Mouse (Mus musculus): ENCODE data around the gene Kng2. TPM values are rescaled to one million over a fixed set of nuclear protein-coding genes. Genes with fewer than 3 reads are reported as not detected.
"Not testable (repeated sequence)": the region's sequence is repeated elsewhere in the genome, so short reads cannot be mapped to it uniquely, and the experiment has no call there.

The Kng2 gene
- polyA plus RNA-seq, 1 experiment from 2014 or later, result not detected

DNA sequence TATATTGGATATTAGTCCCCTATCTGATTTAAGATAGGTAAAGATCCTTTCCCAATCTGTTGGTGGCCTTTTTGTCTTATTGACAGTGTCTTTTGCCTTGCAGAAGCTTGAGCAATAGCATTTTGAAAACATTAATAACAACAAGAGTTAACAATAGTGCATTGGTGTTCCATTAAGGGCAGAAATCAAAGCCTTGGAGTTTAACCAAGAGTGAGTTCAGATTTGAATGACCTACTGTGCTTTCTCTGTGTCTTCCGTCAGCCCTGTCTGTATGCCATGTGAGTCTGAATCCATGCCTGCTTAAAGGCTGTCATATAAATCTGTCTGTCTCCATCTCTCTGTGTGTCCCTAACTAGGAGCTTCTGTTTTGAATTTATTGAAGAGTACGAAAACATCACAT is 81.9 kb downstream of the Kng2 start:
- no peaks in the 10 kb centered on the region for H3K9me3 ChIP-seq (replicated peaks)
- H3K4me1 ChIP-seq, result no peaks in the 10 kb centered on the region
- 91% methylated on average over 2 of the region's 2 CpGs for WGBS
- H3K4me3 ChIP-seq, result no peak overlapping the region
- no peak for DNase-seq (ENCODE audit: low spot score)
- H3K36me3 ChIP-seq, result no peaks in the 10 kb centered on the region
- H3K27ac ChIP-seq, result no peak overlapping the region
- H3K27me3 ChIP-seq (ENCODE audit: low read depth, poor library complexity, severe bottlenecking), result no peaks in the 10 kb centered on the region

DNA sequence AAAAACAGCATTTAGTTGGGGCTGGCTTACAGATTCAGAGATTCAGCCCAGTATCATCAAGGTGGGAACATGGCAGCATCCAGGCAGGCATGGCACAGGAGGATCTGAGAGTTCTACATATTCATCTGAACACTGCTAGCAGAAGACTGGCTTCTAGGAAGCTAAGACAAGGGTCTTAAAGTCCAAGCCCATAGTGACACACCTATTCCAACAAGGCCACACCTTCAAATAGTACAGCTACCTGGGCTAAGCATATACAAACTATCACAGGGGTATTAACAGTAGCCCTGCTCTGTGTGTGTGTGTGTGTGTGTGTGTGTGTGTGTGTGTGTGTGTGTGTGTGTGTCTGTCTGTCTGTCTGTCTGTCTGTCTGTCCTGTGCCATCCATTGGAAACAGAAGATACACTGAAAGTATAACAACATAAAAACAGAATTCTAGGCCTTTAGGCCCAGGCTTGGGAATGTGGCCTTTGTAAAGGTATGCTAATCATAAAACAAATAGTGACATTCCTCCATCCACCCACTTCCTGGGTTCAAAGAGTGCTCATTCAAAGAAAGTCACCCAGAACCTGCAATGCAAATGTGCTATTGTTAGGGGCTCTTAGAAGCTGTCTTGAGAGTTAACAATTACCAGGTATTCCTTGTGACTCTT is 87.3 kb downstream of the Kng2 start:
- not testable (repeated sequence) for H3K4me1 ChIP-seq; H3K27ac ChIP-seq; H3K36me3 ChIP-seq; DNase-seq (ENCODE audit: low spot score); H3K27me3 ChIP-seq (ENCODE audit: low read depth, poor library complexity, severe bottlenecking); H3K9me3 ChIP-seq (replicated peaks); H3K4me3 ChIP-seq

DNA sequence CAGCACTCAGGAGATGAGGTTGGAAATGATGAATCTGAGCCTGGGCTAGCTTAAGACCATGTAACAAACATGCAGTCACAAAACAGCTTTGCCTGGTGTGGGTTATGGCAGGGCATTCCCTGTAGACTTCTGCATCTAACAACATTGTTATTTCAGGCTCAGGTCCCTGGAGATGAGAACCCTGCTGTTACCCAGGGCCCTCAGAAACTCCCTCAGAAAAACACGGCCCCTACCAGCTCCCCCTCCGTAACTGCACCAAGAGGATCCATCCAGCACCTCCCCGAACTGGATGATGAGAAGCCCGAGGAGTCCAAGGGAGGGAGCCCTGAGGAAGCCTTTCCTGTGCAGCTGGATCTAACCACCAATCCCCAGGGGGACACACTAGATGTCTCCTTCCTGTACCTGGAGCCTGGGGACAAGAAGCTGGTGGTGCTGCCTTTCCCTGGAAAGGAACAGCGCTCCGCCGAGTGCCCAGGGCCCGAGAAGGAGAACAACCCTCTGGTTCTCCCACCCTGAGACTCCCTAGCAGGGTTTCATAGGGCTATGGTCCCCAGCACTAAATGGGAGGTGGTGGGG is 90.1 kb downstream of the Kng2 start:
- H3K4me3 ChIP-seq, result no peak overlapping the region
- WGBS, result 81% methylated on average over 8 of the region's 8 CpGs
- no peaks in the 10 kb centered on the region for H3K36me3 ChIP-seq
- DNase-seq (ENCODE audit: low spot score), result no peak
- H3K9me3 ChIP-seq (replicated peaks), result no peaks in the 10 kb centered on the region
- H3K27me3 ChIP-seq (ENCODE audit: low read depth, poor library complexity, severe bottlenecking), result no peaks in the 10 kb centered on the region
- no peak overlapping the region for H3K27ac ChIP-seq
- no peaks in the 10 kb centered on the region for H3K4me1 ChIP-seq

DNA sequence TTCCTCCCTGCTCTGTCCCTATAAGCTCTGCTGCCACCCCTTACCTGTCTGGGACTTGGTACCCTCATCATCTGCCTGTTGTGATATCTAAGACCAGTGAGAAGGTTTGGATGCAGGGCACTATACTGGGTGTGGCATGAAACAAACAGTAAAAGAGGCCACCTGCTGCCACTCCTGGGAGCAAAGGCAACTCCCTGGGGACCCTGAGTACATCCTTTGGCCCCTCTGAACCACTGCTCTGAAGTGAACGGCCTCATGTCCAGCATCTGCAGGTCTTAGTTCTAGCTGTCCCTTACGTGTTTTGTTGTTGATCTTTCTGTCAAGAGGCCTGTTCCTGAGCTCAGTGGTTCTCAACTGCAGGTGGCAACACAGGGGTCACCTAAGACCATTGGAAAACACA is 90.7 kb downstream of the Kng2 start:
- Histone ChIP-seq H3K36me3 (no peaks in the 10 kb centered on the region), H3K4me1 (no peaks in the 10 kb centered on the region), H3K9me3 (replicated peaks) (no peaks in the 10 kb centered on the region), H3K27ac (no peak overlapping the region), H3K4me3 (no peak overlapping the region), H3K27me3 (ENCODE audit: low read depth, poor library complexity, severe bottlenecking) (no peaks in the 10 kb centered on the region)
- WGBS, result 92% methylated on average over 2 of the region's 2 CpGs
- no peak for DNase-seq (ENCODE audit: low spot score)

DNA sequence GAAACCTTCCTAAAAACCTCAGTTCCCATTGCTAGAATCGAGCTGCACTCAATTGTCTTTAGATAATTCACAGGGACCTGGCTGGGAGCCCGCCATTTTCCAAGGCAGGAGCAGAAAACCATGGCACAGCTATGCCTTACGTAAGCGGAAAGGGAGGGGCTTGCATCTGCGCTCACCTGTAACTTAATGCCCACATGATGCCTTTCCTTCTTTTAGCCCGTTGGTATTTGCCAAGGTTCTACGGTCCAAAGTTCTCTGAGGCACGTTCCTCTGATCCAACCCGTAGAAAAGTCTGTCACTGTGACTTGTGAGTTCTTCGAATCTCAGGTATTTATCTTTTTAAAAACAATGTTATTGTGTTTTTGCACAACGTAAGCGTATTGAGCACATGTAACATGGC is 91.7 kb downstream of the Kng2 start:
- Histone ChIP-seq H3K36me3 (no peaks in the 10 kb centered on the region), H3K4me3 (no peak overlapping the region)

More for the DNA sequence above, 91.7 kb downstream of the Kng2 start:
- Histone ChIP-seq H3K9me3 (replicated peaks) (no peaks in the 10 kb centered on the region), H3K4me1 (no peaks in the 10 kb centered on the region), H3K27me3 (ENCODE audit: low read depth, poor library complexity, severe bottlenecking) (no peaks in the 10 kb centered on the region), H3K27ac (no peak overlapping the region)
- DNase-seq (ENCODE audit: low spot score), result no peak
- WGBS, result 91% methylated on average over 12 of the region's 12 CpGs

Other genes with a start within 250 kb of the Kng2 start
- not detected in 2 replicates for gene Crygs, start 217.9 kb downstream of the Kng2 start, polyA plus RNA-seq (2016; fragmentation: Nextera tagmentation; extraction: Ambion mirVana)
- gene Tbccd1, start 171.8 kb downstream of the Kng2 start, polyA plus RNA-seq (2016; fragmentation: Nextera tagmentation; extraction: Ambion mirVana), result 36.2 and 37.1 TPM in 2 replicates
- gene Dnajb11, start 171.6 kb downstream of the Kng2 start, polyA plus RNA-seq (2016; fragmentation: Nextera tagmentation; extraction: Ambion mirVana), result 98.1 and 106 TPM in 2 replicates
- gene Ahsg, start 138.2 kb downstream of the Kng2 start, polyA plus RNA-seq (2016; fragmentation: Nextera tagmentation; extraction: Ambion mirVana), result not detected in 2 replicates
- not detected in 2 replicates for gene Fetub, start 111.1 kb downstream of the Kng2 start, polyA plus RNA-seq (2016; fragmentation: Nextera tagmentation; extraction: Ambion mirVana)
- not detected in 2 replicates for gene Hrg, start 78.4 kb downstream of the Kng2 start, polyA plus RNA-seq (2016; fragmentation: Nextera tagmentation; extraction: Ambion mirVana)
- 0.11 TPM in 1 of 2 replicates, not detected in the other for gene Kng1, start 28.4 kb upstream of the Kng2 start, polyA plus RNA-seq (2016; fragmentation: Nextera tagmentation; extraction: Ambion mirVana)
- gene Eif4a2, start 78.0 kb upstream of the Kng2 start, polyA plus RNA-seq (2016; fragmentation: Nextera tagmentation; extraction: Ambion mirVana), result 161 and 181 TPM in 2 replicates
- 226 and 229 TPM in 2 replicates for gene Rfc4, start 98.3 kb upstream of the Kng2 start, polyA plus RNA-seq (2016; fragmentation: Nextera tagmentation; extraction: Ambion mirVana)
- gene Adipoq, start 117.1 kb upstream of the Kng2 start, polyA plus RNA-seq (2016; fragmentation: Nextera tagmentation; extraction: Ambion mirVana), result not detected in 2 replicates
- gene St6gal1, start 195.3 kb upstream of the Kng2 start, polyA plus RNA-seq (2016; fragmentation: Nextera tagmentation; extraction: Ambion mirVana), result 23.8 and 26.7 TPM in 2 replicates

Measured in limb, embryonic 10.5 days (tissue).